Mouse (Mus musculus): ENCODE measurements around the gene Med24.
"Not testable (repeated sequence)": the region's sequence is repeated elsewhere in the genome, so short reads cannot be mapped to it uniquely, and the experiment has no call there.

The Med24 gene

DNA sequence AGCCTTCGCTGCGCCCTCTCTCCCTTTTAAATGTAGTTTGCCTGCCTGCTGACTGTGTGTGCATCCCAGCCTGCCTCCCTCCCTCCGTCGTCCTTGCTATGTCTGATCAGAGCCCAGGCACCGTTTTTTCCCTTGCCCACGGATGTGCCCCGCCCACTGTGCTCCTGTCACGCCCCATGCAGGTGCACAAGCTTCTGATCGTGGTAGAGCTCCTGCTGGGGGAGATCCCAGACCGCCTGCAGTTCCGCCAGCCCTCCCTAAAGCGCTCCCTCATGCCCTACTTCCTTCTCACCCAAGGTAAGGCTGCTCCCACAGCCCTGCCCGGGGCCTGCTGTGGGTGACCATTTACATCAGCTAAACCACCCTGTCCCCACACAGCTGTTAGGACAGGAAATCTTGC is 36.0 kb downstream of the Med24 start:
- peak; percentile 27 for DNase-seq (ENCODE audit: low read depth, low spot score)

DNA sequence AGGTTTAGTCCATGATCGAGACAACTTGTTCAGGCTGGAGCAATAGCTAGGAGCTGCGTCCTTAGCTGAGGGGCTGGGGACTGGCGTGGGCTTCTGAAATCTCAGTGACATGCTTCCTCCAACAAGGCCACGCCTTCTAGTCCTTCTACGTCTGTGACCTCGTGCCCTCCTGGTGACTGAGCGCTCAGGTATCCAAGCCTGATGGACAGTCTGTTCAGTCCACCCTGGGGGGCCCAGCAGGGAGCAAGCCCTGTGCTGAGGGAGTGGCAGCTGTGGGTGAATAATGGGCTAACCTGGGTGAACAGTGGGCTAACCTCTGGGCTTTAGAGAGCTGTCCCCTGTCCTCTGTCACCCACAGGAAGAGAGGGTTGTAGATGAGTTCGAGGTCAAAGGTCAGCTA is 41.2 kb downstream of the Med24 start:
- DNase-seq (ENCODE audit: low read depth, low spot score) = no peak

DNA sequence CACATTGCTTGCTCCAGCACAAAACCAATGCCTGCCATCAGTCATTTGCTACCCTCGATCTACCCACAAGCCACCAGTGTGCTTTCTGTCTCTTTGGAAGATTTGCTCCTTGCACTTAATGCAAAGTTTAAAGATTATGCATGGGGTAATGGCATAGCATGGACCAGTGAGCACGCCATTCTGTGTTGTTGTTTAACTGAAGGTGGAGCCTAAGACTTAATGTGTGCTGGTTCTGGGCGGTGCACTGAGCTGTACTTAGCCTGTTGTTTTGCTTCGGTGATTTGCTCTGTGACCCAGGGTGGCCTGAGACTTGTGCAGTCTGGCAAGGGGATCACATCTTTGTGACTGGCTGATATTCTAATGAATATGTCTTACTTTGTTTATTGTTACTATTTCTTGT is 42.3 kb downstream of the Med24 start:
- DNase-seq (ENCODE audit: low read depth, low spot score) = no peak

DNA sequence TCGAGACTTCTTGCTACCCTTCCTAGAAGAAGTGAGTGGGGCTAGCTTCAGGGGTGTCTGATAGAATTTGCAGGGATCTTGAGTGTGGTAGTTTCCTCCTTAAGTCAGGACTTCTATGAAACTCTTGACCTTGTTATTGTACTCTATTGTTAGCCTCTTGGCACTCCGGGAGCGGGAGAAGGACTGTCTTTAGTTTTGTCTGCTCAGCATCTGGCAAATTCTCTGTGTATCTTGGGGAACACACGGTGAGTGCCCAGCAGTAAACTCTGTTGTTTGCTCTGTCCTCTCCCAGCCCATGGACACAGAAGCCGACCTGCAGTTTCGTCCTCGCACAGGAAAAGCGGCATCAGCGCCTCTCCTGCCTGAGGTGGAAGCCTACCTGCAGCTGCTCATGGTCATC is 43.6 kb downstream of the Med24 start:
- no peak for DNase-seq (ENCODE audit: low read depth, low spot score)

DNA sequence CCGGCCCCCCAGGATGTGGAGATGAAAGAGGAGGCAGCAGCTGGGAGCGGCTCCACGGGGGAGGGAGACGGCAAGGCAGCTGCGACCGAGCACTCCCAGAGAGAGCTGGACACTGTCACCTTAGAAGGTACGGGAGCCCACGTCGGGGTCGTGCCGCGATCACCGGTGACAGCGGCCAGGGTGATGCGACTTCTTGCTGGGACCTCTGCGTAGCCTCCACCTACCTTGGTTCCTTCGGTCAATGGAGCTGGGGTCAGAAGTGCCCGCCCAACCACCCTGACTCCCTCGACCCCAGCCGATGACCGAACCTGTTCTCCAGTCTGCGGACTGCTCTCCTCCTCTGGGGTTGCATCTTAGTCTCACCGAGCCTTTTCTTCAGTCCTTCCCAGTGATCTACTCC is 46.4 kb downstream of the Med24 start:
- no peak for DNase-seq (ENCODE audit: low read depth, low spot score)

DNA sequence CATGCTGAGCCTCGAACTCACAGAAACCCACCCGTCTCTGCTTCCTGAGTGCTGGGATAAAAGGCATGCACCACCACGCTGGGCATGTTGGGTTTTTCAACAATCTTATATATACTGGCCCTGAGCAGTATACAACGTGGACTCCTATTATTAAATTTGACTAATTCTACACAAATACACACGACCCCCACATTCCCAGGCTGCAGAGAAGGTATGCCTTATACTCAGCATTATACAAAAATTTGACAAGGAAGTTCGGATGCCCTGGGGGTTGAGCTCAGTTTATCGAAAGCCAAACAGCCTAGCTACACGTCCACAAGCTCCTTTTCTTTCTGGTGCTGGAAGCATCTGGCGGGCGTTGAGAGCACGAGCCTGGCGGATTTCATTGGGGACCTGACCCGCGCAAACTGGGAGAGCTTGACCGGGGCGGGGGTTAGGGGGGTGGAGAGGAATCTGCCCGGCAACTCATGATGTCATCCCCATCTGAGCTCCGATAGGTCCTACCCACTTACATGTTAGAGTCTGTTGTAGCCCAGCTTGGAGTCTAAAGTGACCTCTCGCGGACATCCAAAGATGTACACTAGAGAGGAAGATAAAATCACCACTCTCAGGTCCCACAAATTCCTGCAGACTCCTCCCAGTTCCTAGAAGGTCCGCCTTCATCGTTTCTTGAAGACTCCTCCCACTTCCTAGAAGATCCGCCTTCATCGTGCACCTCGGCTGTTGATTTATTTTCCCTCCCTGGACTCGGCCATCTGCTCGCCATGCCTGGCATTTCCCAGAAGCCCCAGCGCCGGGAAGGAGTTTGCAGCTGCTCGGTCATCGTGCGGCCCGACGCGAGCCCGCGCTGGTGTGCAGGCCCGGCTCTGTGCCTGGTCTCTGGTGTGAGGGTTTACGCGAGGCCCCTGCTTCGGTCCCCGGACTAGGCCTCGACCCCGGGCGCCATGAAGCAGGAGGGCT is 47.2 kb downstream of the Med24 start, which contains the start of gene Psmd3:
Psmd3 (plus strand) TSS at position 769 of the 960 bp plus-strand sequence.
- DNase-seq (ENCODE audit: low read depth, low spot score) = peak; percentile 96

DNA sequence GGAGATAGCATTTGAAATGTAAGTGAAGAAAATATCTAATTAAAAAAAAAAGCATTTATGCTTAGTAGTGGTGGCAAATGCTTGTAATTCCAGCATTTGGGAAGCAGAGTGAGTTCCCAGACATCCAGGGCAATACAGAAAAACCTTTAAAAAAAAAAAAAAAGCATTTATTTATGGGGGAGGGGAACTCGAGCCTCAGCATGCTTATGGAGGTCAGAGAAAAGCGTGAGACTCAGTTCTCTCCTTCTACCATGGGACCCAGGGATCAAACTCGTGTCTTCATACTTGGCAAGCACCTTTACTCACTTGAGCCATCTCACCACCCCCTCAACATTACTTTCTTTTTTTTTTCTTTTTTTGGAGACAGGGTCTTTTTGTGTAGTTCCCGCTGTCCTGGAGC is 48.0 kb downstream of the Med24 start:
- no peak for DNase-seq (ENCODE audit: low read depth, low spot score)

DNA sequence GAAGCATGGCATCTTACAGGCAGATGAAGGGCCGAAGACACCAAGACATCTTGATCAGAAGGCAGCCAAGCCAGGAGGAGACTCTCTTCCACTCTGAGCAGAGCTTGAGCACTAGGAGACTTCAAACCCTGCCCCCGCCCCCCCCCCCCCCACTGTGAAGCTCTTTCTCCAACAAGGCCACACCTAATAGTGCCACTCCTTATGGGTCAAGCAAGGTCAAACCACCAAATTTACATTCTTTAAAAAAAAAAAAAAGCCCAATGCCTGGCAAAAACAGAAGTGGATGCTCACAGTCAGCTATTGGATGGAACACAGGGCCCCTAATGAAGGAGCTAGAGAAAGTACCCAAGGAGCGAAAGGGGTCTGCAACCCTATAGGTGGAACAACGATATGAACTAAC is 48.6 kb downstream of the Med24 start:
- not testable (repeated sequence) for DNase-seq (ENCODE audit: low read depth, low spot score)

DNA sequence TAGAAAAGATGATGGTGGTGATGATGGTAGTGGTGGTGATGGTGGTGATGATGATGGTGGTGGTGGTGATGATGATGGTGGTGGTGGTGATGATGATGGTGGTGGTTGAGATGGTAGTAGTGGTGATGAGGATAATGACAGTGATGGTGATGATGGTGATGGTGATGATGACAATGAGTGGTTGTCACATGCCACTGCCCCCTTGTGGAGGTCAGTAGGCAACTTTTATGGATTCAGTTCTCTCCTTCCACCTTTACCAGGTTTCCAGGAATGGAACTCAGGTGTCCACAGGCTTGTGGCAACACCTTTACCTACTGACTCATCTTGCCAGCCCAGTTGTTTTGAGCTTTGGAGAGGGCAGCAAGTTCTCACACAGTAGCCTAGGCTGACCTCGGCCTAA is 49.2 kb downstream of the Med24 start:
- DNase-seq (ENCODE audit: low read depth, low spot score) = peak; percentile 30

DNA sequence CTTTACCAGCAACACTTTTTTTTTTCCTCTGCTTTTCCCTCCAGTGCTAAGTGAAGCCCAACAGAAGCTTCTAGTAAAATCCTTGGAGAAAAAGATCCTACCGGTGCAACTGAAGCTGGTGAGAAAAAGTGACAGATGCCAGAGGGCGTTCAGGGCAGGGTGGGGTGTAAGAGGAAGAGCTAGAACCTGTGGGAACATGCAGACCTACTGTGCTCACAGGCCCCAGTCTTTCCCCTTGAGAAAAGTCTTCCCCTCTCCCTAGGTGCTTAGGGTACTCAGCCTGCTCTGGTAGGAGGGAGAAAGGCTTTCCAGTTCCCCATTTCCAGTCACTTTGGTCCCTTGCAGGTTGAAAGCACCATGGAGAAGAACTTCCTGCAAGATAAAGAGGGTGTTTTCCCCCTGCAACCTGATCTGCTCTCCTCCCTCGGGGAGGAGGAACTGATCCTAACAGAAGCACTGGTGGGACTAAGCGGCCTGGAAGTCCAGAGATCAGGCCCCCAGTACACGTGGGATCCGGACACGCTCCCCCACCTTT is 53.3 kb downstream of the Med24 start:
- no peak for DNase-seq (ENCODE audit: low read depth, low spot score)

DNA sequence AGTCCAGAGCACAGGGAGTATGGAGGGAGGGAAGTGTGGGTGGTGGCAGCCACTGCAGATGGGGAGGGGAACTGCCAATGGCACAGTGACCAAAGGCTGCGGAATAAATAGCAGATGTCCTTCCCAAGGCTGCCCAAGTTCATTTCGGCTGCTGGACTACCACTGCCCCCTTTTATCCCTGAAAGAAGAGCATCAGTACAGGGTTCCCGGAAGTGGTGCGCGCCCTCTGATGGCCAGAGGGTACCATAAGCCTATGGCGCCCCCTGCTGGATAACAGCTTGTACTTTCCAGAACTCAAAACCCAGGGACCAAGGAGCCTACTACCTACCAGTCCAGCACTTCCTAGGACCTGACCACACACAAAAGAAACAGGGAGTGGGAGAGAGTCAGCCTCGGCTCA is 56.1 kb downstream of the Med24 start:
- peak; percentile 79 for DNase-seq (ENCODE audit: low read depth, low spot score)

DNA sequence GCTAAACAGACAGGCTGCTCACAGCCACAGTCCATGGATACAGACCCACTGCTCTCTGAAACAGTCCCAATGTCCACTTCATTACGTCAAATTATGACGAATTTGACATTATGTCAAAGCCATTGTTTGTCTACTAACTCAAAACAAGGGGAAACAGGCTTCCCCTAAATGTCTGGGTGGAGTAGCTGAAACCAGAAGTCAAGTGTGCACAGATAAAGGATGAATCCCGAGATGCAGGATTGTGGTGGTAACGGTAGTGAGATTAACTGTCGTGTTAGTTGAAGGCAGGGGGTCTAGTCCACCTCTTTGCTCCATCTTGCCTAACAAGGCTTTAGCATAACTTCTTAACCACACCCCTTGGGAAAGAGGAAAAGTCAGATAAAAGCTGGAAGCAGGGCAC is 56.8 kb downstream of the Med24 start:
- no peak for DNase-seq (ENCODE audit: low read depth, low spot score)

DNA sequence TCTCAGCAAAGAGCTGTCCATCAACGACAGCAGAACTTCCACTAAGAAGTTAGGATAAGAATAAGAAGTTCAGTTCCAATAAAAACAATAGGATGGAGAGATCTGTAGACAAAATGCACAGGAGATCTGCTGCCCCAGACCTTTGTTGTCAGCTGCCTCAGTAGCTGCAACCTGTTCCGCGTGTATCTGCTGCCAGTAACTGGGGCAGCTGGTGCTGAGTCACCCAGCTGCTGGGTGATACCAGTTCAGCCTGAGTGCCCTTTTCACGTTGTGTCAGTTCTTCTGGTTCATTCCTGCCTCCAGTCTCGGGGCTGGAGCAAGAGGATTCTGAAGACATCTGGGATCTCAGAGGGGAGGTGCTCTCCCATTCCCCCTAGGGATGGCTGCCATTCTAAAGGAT is 57.4 kb downstream of the Med24 start:
- DNase-seq (ENCODE audit: low read depth, low spot score) = no peak

DNA sequence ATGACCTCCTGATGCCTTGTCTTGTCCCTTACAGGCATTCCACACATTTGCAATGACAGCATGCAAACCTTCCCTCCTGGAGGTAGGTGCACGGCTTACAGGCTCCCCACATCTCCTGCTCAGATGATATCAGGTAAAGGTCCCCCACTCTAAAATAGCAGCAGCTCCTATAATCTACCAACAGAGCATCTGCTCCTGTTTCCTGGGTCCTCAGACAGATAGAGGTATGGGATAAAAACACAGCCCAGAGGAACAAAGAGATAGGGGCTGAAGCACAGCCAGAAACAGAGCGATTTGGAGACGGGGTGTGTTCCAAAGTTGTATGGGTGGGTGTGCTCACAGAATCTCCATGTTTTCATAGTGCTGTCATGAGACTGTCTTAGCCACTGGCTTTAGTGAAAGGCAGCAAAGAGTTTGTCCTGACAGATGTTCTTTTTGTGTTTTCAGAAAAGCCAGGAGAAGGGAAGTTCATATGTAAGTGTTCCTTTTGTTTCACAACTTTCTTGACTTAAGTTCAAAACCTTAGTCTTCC is 57.9 kb downstream of the Med24 start:
- no peak for DNase-seq (ENCODE audit: low read depth, low spot score)

DNA sequence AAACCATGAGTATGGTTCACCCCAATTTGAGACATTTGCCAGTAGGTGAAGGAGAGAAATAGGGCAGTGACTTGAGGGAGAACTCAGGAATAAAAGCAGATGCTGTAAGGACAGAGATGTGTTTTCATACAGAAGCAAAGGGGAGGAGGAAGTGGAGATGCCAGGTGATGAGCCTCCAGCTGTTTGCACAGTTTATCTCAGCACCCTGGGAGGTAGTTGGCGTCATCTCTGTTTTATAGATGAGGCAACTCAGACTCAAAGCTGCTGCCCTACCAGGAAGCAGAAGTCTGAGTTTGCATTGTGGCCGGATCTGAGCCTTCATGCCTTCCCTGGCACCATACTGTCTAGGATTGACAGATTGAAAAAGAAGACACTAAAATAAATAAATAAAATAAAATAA is 60.3 kb downstream of the Med24 start:
- no peak for DNase-seq (ENCODE audit: low read depth, low spot score)

DNA sequence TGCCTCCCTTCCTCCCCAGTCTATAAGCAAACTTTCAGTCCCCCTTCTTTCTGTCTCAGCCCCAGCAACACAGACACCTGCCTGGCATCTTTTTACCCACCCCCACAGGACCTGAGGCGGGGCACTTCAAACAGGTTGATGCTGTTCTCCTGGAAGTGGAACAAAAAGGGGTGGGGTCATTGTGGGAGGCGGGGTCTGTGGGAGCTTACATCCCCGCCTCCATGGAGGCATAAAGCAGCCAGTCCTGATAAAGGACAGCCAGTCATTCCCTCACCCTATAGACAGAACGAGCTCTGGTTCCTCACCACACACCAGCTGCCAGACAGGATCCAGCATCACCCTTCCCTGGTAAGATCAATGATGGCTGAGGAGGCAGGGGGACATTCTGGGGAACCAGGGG is 65.1 kb downstream of the Med24 start, which contains the start of gene Gsdma:
Gsdma (plus strand) TSS at position 261 of the 400 bp plus-strand sequence.
- DNase-seq (ENCODE audit: low read depth, low spot score) = no peak

DNA sequence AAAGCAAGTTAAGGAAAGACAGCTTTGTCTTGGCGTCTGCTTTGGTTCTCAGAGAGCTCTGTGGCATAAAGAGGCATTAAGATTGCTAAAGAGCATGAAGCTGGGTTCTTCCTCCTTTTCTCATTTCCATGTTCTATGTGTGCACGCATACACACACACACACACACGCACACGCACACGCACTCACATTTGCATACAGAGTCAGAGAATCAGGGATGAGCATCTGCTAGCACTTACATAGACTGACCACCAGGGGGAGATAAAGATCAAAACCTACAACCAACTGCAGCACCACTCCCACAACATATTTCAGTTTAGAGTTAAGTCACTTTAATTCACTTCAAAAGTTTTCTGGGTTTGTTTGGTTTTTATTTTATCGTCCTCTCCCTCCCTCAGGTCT is 68.7 kb downstream of the Med24 start:
- DNase-seq (ENCODE audit: low read depth, low spot score) = peak; percentile 81

DNA sequence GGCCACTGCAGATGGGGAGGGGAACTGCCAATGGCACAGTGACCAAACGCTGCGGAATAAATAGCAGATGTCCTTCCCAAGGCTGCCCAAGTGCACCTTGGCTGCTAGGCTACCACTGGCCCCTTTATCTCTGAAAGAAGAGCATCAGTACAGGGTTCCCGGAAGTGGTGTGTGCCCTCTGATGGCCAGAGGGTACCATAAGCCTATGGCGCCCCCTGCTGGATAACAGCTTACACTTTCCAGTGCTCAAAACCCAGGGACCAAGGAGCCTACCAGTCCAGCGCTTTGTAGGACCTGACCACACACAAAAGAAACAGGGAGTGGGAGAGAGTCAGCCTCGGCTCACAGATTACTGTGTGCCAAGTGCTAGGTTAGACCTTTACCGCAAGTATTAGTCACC is 74.2 kb downstream of the Med24 start:
- peak; percentile 75 for DNase-seq (ENCODE audit: low read depth, low spot score)
